Mouse (Mus musculus): ENCODE data around the gene Ndufab1. TPM values are rescaled to one million over a fixed set of nuclear protein-coding genes. Genes with fewer than 3 reads are reported as not detected.

Gene Ndufab1
- polyA plus RNA-seq, 1 experiment from 2014 or later: 634 TPM

DNA sequence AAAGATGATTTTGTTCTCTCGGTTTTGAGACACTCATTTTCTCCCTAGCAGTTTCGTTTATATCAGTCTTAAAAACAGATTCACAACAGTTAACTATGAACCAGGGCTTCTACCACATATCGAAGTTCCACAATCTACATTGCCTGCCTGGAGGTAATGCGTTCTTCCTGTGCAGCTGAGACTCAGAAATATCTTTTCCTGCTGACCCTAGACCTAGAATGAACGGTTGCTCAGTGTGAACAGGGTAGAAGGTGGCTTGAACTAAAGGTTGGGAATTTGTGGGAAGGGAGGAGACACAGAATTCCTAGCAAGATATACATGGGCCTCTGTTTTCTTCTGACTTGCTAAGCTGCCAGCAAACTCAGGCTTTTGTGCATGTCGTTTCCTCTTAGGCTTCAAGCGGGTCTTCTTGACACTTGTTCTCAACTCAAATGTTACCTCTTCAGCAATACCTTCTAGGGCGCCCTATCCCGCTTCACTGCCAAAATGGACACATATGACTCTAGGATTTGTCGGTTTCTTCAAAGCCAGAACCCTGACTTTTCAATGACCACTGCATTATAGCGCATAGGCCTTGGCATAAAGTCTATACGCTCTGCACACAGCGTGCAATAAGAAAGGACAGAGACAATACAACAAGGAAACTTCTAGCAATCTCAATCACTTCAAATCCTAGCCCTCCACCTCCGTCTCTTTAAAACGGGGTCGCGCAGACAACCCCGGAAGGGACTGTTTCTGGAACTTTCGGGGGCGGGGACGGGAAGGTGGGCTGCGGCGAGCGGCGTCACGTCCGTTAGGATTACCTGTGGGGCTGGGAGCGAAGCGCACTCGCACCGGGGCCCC lies 35.4 kb downstream of the Ndufab1 start:
- Histone ChIP-seq H3K36me3 (peaks cover 36% of the 10 kb centered on the region), H3K9ac (peak overlapping the region; percentile 92), H3K9me3 (no peaks in the 10 kb centered on the region), H3K4me3 (peak overlapping the region; percentile 95), H3K4me2 (peak overlapping the region; percentile 73), H3K27me3 (no peaks in the 10 kb centered on the region), H3K4me1 (peaks cover 27% of the 10 kb centered on the region), H3K27ac (peak overlapping the region; percentile 95)
- 10% methylated on average over 31 of the region's 31 CpGs for WGBS
- no peak; the same call in 1 of the 2 replicates for ATAC-seq (ENCODE audit: borderline replicate concordance, extremely low read depth, low FRiP score, low TSS enrichment)

DNA sequence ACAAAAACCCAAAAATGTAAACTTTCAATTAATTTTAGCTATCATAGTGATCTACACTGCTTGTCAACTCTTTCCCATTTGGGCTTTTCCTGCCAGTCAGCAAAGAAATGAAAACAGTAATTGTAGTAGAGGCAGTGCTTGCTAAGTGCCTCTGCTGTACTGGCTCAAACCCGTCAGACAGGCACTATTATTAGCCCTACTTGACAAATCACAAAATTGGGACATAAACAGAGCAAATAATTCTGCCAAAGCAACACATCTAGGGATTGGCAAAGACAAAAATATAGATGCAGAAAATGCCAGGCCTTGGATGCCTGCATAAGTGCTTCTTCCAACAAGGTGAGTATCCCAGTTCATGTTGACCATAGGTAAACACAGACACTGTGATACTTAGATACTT lies 36.0 kb downstream of the Ndufab1 start:
- Histone ChIP-seq H3K9ac (peak overlapping the region; percentile 92; the same call in 1 of the 2 replicates), H3K9me3 (no peaks in the 10 kb centered on the region), H3K4me1 (peaks cover 27% of the 10 kb centered on the region), H3K27me3 (no peaks in the 10 kb centered on the region), H3K4me3 (peak overlapping the region; percentile 95; the same call in 1 of the 2 replicates), H3K27ac (0 out of 2 replicates have a peak overlapping the region, but pooled peaks have one; percentile 95), H3K36me3 (peaks cover 31% of the 10 kb centered on the region), H3K4me2 (peak overlapping the region; percentile 73)
- no peak for ATAC-seq (ENCODE audit: borderline replicate concordance, extremely low read depth, low FRiP score, low TSS enrichment)
- 39% methylated on average over 1 of the region's 1 CpGs for WGBS

DNA sequence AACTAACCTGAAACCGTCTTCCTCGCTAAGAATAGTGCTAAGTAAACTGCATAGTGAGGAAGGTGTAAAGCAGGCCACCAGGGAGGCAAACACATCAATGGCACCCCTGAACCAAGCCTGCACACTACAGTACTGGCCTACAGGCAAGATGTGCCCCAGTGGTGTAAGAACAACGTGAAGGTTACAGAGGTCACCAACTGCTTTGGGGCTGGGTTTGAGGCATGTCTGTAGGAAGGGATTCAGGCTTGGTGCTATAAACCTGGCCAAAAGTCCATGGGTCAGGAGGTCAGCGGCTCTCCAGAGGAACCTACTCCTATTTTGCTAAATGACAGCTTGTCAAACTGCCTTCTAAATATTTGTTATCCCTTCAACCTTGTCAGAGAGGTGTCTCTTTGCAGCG lies 45.1 kb downstream of the Ndufab1 start:
- Histone ChIP-seq H3K4me1 (no peaks in the 10 kb centered on the region), H3K4me3 (no peak overlapping the region), H3K4me2 (no peak overlapping the region), H3K9me3 (no peaks in the 10 kb centered on the region), H3K27ac (no peak overlapping the region), H3K27me3 (no peaks in the 10 kb centered on the region), H3K36me3 (peaks cover 27% of the 10 kb centered on the region), H3K9ac (no peak overlapping the region)
- ATAC-seq (ENCODE audit: borderline replicate concordance, extremely low read depth, low FRiP score, low TSS enrichment): no peak
- 80% methylated on average over 5 of the region's 5 CpGs for WGBS

DNA sequence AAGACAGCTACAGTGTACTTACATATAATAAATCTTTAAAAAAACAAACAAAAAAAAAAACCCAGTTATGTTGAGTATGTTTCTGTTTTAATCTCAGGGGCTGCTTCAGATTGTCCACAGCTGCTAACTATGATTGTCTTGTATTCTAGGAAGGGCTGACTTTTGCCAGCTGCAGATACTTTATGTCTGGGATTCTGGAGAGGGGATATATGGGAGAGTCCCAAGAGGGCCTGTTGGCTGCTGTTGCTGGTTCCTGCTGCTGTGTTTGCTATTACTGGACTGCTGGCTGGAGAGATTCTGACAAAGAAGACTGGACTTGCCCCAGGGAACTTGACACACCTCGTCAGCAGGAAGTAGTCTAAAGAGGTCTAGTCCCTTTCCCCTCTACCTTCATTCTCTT lies 50.9 kb downstream of the Ndufab1 start:
- no peak overlapping the region for H3K27ac ChIP-seq
- no peak for ATAC-seq (ENCODE audit: borderline replicate concordance, extremely low read depth, low FRiP score, low TSS enrichment)
- H3K4me2 ChIP-seq: no peak overlapping the region
- peaks cover 43% of the 10 kb centered on the region for H3K36me3 ChIP-seq
- H3K27me3 ChIP-seq: no peaks in the 10 kb centered on the region
- no peak overlapping the region for H3K9ac ChIP-seq
- H3K4me1 ChIP-seq: no peaks in the 10 kb centered on the region
- no peak overlapping the region for H3K4me3 ChIP-seq
- H3K9me3 ChIP-seq: no peaks in the 10 kb centered on the region
- 56% methylated on average over 1 of the region's 1 CpGs for WGBS

DNA sequence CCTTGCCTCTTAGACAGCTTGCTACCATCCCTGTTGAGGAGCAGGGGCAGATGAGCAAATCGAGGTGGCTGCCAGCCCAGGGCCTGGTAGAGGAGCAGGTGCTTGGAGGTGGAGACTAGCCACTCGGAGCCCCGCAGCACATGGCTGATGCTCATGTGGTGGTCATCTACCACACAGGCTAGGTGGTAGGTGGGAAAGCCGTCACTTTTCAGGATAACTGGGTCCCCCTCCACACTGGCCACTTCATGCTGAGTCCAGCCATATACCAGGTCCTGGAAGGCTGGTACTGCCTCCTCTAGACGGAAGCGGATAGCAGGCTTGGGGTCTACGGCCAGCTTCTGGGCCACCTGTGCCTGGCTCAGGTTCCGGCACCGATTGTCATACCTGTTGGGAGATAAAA lies 53.5 kb downstream of the Ndufab1 start:
- Histone ChIP-seq H3K27me3 (no peaks in the 10 kb centered on the region), H3K36me3 (peaks cover 31% of the 10 kb centered on the region), H3K27ac (no peak overlapping the region), H3K9me3 (no peaks in the 10 kb centered on the region), H3K4me2 (no peak overlapping the region), H3K4me1 (no peaks in the 10 kb centered on the region), H3K9ac (no peak overlapping the region), H3K4me3 (no peak overlapping the region)
- no peak for ATAC-seq (ENCODE audit: borderline replicate concordance, extremely low read depth, low FRiP score, low TSS enrichment)
- 91% methylated on average over 9 of the region's 9 CpGs for WGBS

DNA sequence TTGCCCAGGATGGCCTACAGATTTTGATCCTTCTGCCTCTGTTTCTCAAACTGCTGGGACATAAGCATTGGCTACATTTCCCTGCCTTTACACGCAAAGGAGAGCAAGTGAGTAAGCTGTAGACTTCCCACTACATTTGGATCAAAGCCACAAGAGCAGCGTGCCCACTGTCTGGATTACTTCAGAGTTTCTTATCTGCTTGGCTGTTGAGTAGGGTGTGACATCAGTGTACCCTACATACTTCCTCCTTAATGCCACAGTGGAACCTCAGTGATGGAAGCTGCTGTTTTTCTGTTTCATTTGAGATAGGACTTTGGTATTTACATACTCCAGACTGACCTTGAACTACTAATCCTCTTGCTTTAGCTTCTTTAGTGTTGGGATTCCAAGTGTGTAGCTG lies 54.9 kb downstream of the Ndufab1 start:
- Histone ChIP-seq H3K36me3 (peaks cover 31% of the 10 kb centered on the region), H3K4me3 (no peak overlapping the region), H3K4me1 (no peaks in the 10 kb centered on the region), H3K27ac (no peak overlapping the region), H3K4me2 (no peak overlapping the region), H3K9ac (no peak overlapping the region), H3K9me3 (no peaks in the 10 kb centered on the region), H3K27me3 (no peaks in the 10 kb centered on the region)
- WGBS: 67% methylated on average over 2 of the region's 2 CpGs
- ATAC-seq (ENCODE audit: borderline replicate concordance, extremely low read depth, low FRiP score, low TSS enrichment): no peak

DNA sequence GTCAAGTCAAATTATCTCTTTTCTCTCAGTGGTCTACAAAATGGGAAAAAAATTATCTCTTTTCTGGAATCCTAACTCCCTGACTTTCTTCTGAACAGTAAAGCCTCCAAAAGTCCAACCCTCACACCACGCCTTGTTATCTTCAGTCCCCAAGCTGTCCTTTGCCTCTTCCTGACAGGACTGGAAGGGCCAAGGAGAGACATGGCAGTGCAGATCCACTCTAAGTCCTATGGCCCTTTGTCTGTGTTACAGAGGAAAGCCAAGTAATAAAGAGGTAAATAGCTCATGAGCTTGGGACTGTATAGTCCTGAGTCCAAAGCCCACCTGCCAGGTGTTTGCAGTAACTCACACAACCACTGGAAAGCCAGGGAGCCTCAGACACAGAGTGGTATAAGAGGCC lies 56.0 kb downstream of the Ndufab1 start:
- H3K36me3 ChIP-seq: peaks cover 31% of the 10 kb centered on the region

DNA sequence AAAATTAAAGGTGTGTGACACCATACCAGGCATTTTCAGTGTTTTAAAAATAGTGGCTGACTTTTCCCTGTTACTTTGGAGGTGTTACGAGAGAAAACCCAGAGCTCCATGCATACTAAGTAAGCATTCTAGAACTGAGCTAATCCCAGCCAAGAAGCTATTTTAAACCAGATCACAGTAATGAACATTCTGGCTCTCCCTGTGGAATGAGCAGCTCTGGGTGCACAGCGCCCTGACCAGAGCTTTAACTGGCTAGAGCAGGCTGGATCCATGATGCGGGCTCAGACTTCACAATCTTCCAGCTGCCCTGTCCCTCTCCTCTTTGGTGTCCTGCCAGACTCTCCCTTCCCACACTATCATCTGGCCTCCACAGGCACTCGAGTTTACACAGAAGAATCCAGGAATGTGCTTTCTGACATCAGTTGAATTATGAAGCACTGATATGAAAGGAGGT lies 56.5 kb downstream of the Ndufab1 start:
- Histone ChIP-seq H3K4me2 (no peak overlapping the region), H3K9ac (no peak overlapping the region), H3K36me3 (peaks cover 30% of the 10 kb centered on the region), H3K4me3 (no peak overlapping the region), H3K27me3 (no peaks in the 10 kb centered on the region), H3K27ac (peak overlapping the region; percentile 59), H3K9me3 (no peaks in the 10 kb centered on the region), H3K4me1 (no peaks in the 10 kb centered on the region)
- ATAC-seq (ENCODE audit: borderline replicate concordance, extremely low read depth, low FRiP score, low TSS enrichment): peak; percentile 82
- WGBS: 47% methylated on average over 4 of the region's 4 CpGs

More for the DNA sequence above, 56.0 kb downstream of the Ndufab1 start:
- H3K4me2 ChIP-seq: no peak overlapping the region
- peak overlapping the region; percentile 59 for H3K27ac ChIP-seq
- H3K4me1 ChIP-seq: no peaks in the 10 kb centered on the region
- ATAC-seq (ENCODE audit: borderline replicate concordance, extremely low read depth, low FRiP score, low TSS enrichment): no peak
- H3K4me3 ChIP-seq: no peak overlapping the region
- no peak overlapping the region for H3K9ac ChIP-seq
- 53% methylated on average over 1 of the region's 1 CpGs for WGBS
- H3K9me3 ChIP-seq: no peaks in the 10 kb centered on the region
- H3K27me3 ChIP-seq: no peaks in the 10 kb centered on the region

DNA sequence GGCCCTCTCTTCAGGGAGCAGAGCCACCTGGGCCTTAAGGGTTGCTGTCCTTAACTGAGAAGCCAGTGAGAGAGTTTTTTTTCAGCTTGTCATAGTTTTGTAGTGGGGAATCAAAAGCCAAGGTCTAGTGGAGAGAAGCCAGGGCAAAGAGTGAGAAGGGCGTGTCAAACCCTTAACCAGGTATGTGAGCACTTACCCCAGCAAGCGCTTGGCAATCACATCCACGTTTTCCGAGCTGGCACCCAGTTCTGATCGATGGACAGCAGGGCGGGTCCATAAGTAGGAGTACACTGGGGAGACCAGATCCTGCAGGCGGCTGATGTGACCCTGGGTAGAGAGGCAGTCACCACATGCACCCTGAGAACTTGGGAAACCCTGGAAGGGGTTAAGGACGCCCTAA lies 57.6 kb downstream of the Ndufab1 start:
- H3K4me3 ChIP-seq: no peak overlapping the region
- no peak overlapping the region for H3K9ac ChIP-seq
- H3K4me2 ChIP-seq: no peak overlapping the region
- H3K27me3 ChIP-seq: no peaks in the 10 kb centered on the region
- no peaks in the 10 kb centered on the region for H3K4me1 ChIP-seq
- peaks cover 30% of the 10 kb centered on the region for H3K36me3 ChIP-seq
- WGBS: 78% methylated on average over 8 of the region's 8 CpGs
- 0 out of 2 replicates have a peak overlapping the region, but pooled peaks have one; percentile 13 for H3K27ac ChIP-seq
- ATAC-seq (ENCODE audit: borderline replicate concordance, extremely low read depth, low FRiP score, low TSS enrichment): no peak
- H3K9me3 ChIP-seq: no peaks in the 10 kb centered on the region

Other genes starting within 250 kb of the Ndufab1 start
- gene Scnn1b, start 236.8 kb downstream of the Ndufab1 start, polyA plus RNA-seq (2015; fragmentation: Nextera tagmentation; extraction: Ambion mirVana): 6.8 and 8.0 TPM in 2 replicates
- 24.5 and 27.3 TPM in 2 replicates for gene Cog7, start 120.2 kb downstream of the Ndufab1 start, polyA plus RNA-seq (2015; fragmentation: Nextera tagmentation; extraction: Ambion mirVana)
- gene Gga2, start 80.7 kb downstream of the Ndufab1 start, polyA plus RNA-seq (2015; fragmentation: Nextera tagmentation; extraction: Ambion mirVana): 84.9 and 86.5 TPM in 2 replicates
- gene Ubfd1, start 34.7 kb downstream of the Ndufab1 start, polyA plus RNA-seq (2015; fragmentation: Nextera tagmentation; extraction: Ambion mirVana): 56.9 and 58.7 TPM in 2 replicates
- 15.1 and 17.0 TPM in 2 replicates for gene Ears2, start 34.6 kb downstream of the Ndufab1 start, polyA plus RNA-seq (2015; fragmentation: Nextera tagmentation; extraction: Ambion mirVana)
- gene Palb2, start 31.1 kb upstream of the Ndufab1 start, polyA plus RNA-seq (2015; fragmentation: Nextera tagmentation; extraction: Ambion mirVana): 15.4 and 15.6 TPM in 2 replicates
- 120 and 121 TPM in 2 replicates for gene Dctn5, start 31.2 kb upstream of the Ndufab1 start, polyA plus RNA-seq (2015; fragmentation: Nextera tagmentation; extraction: Ambion mirVana)
- 155 TPM in 2 replicates for gene Plk1, start 57.6 kb upstream of the Ndufab1 start, polyA plus RNA-seq (2015; fragmentation: Nextera tagmentation; extraction: Ambion mirVana)
- 0.09 and 0.27 TPM in 2 replicates for gene Ern2, start 84.3 kb upstream of the Ndufab1 start, polyA plus RNA-seq (2015; fragmentation: Nextera tagmentation; extraction: Ambion mirVana)
- 1.7 and 2.1 TPM in 2 replicates for gene Chp2, start 117.6 kb upstream of the Ndufab1 start, polyA plus RNA-seq (2015; fragmentation: Nextera tagmentation; extraction: Ambion mirVana)
- 5.9 and 7.1 TPM in 2 replicates for gene Prkcb, start 186.9 kb upstream of the Ndufab1 start, polyA plus RNA-seq (2015; fragmentation: Nextera tagmentation; extraction: Ambion mirVana)

Data from lung, embryonic 15.5 days (tissue).